Mouse (Mus musculus) left cerebral cortex, adult 2 months (tissue): ENCODE results near the gene Lmod1. TPM values are rescaled to one million over a fixed set of nuclear protein-coding genes. Genes with fewer than 3 reads are reported as not detected.

Source experiments
- DNase-seq, 2 experiments: peaks; one replicate each; pipeline ENCODE4 v3.0.0; 2021 to 2022; ENCODE audit warnings: low spot score in 2 of 2, mixed read lengths in 1 of 2; ENCODE audit errors: extremely low spot score in 1 of 2
- H3K27ac ChIP-seq: fragments of 200-600 bp; 2 replicates; pipeline ENCODE4 v1.8.1; 2022
- H3K4me3 ChIP-seq: fragments of 200-600 bp; 2 replicates; pipeline ENCODE4 v1.8.1; 2022
- CTCF ChIP-seq: fragments of 200-600 bp; IDR thresholded peaks from 2 replicates; pipeline ENCODE4 v1.8.1; 2022; ENCODE audit warnings: antibody characterized with exemption, mild to moderate bottlenecking, moderate library complexity
- intact Hi-C: fragments of 180-260 bp; cut with DNase I; formaldehyde crosslinking; loops from one replicate; pipeline ENCODE4 v1.15.1; 2025
- long read RNA-seq, 2 experiments: library from polyadenylated mRNA; stranded (forward); transcript quantifications; one replicate each; pipeline ENCODE4 v2.0.0; 2021; ENCODE audit warnings: borderline mapping rate in 2 of 2
- total RNA-seq, 2 experiments: library from RNA; stranded (reverse); gene quantifications; 2 replicates each; pipeline ENCODE4 v1.2.3; 2021

Lmod1 gene
- 1 to 10 TPM; 1.0 to 1.1 TPM for total RNA-seq
- long read RNA-seq, experiment 1, partial matches to known transcripts = 0 of 1 reads
- long read RNA-seq, experiment 1, other reads (novel, unspliced or antisense) = 0 of 1 reads
- long read RNA-seq, experiment 2, partial matches to known transcripts = 0 of 3 reads
- long read RNA-seq, experiment 2, other reads (novel, unspliced or antisense) = 1 of 3 reads

DNA sequence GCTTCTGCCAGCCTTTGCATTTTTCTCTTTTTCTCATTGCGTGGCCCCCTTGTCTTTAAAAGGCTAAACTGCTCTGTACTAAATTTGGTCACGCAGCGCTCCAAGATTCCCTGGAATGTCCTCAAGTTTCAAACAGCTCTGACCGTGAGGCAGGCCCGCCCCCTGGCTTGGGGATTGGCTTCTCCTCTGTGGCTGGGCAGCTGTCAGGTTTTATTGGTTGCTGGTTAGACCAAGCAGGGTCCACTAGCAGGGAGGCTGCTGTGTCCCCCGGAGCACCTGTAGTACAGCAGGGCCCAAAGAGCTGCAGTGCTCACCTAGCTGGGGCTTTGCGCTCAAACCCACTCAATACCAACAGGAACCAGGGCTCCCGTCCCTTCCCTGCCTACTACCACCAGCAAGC lies at the start of gene Lmod1:
Gene Lmod1 (plus strand): TSS at position 237 of the 400 bp plus-strand sequence.
- Histone ChIP-seq H3K27ac (no peak within 1 kb of the TSS), H3K4me3 (no peak within 1 kb of the TSS)
- peak in 1 of 2 experiments; percentile 16 for DNase-seq
- no peak for TF ChIP-seq CTCF
- intact Hi-C loops = no loop called here

DNA sequence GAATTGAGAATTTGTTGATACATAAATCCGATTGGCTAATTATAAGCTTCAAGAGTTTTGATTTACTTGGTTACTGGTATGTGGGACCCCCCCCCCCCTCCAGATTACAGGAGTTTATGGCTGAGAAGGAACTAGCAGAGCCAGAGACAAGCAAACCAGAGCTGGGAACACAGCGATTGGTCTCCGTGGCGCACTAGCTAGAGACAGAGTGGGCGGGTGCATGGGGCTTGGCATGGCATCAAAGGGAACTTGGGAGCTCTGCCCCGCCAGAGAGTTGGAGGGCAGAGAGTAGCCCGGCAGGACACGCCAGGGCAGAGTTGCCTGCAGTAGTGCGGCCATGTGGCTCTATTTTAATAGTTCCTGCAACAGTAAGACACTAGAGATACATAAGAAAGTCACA lies 44.0 kb upstream of the Lmod1 start:
- intact Hi-C loops = loop anchor here (2.0 kb wide), 1 partner anchor 88 kb away; no protein-coding TSS in a partner anchor
- Histone ChIP-seq H3K27ac (no peak overlapping the region), H3K4me3 (no peak overlapping the region)
- DNase-seq = peak; percentile 34 to 56
- TF ChIP-seq CTCF = no peak

DNA sequence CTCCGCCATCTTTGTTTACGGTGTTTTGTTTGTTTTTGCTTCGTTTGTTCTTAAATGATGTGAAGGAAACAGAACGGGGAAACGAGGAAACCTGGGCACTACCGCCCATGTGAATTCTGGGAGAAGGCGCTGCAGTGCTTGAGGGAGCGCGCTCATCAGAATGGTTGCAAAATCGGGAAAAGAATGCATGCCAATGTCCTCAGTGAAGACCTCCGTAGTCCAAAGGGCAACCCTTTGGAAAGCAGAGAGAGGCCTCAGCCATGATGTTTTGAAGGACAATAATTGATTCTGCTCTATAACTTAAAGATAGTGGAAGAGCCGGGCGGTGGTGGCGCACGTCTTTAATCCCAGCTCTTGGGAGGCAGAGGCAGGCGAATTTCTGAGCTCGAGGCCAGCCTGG lies 42.8 kb upstream of the Lmod1 start:
- no peak for TF ChIP-seq CTCF
- Histone ChIP-seq H3K27ac (no peak overlapping the region), H3K4me3 (no peak overlapping the region)
- no peak for DNase-seq
- intact Hi-C loops = loop anchor here (2.0 kb wide), 1 partner anchor 87 kb away; no protein-coding TSS in a partner anchor

DNA sequence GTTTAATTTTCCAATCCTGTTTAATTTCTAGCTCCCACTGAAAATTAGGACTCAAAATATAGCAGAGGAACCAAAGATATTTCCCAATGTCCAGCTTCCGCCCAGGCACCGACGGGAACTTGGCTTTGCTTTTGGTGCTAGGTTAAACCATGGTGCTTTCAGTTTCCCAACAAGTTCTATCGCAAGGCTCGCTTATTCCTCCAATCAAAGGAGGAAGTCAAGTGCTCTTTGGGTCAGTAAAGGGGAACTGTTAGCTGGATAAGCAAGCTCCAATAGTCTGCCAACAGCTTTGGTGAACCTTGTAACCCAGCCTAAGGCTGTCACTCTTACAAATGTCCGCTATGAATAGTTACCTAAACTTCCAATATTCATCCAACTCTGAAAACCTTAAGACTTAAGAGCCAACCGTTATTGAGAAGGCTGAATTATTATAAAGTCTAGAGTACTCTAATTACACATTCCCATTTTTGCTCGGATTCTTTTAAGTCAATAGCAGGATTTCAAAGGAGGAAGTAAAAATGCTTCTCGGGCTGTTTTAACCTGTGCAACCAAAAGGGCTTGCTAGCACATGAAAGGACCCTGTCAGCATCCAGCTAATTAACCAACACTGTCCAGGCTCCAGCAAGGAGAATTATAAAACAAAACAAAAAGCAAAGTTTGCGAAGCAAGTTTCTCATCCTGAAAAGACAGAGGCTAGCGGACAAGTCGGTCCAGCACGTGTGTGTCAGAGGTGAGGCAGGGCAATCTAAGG lies 41.9 kb upstream of the Lmod1 start:
- no peak for DNase-seq
- no peak for TF ChIP-seq CTCF
- H3K27ac ChIP-seq = peak overlapping the region; percentile 93
- H3K4me3 ChIP-seq = peak overlapping the region; percentile 98
- intact Hi-C loops = no loop called here

DNA sequence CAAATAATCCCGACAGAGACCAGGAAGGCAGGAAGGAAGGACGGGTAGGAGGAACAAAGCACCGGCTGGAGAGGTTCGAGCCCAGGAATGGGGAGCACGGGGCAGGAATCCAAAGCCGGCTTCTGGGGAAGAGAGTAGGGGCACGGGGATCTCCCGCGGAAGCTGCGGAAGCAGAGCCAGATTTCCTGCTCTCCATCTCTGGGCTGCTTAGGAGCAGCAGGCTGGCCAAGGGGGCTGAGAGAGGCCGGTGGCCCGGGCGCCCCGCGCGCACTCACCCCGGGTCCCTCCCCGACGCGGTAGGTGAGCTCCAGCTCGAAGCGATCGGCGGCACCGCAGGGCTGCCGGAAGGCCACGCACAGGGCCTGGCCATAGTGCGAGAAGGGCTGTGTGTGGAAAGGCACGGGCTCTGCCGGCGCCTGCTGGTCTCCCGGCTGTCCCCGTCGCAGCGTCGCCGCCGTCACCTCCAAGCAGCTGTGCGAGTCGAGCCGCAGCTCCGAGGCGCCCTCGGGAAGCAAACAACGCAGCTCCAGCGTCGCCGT lies 41.3 kb upstream of the Lmod1 start:
- peak; percentile 47 to 58 for DNase-seq
- Histone ChIP-seq H3K4me3 (peak overlapping the region; percentile 98), H3K27ac (peak overlapping the region; percentile 93)
- no peak for TF ChIP-seq CTCF
- intact Hi-C loops = no loop called here

DNA sequence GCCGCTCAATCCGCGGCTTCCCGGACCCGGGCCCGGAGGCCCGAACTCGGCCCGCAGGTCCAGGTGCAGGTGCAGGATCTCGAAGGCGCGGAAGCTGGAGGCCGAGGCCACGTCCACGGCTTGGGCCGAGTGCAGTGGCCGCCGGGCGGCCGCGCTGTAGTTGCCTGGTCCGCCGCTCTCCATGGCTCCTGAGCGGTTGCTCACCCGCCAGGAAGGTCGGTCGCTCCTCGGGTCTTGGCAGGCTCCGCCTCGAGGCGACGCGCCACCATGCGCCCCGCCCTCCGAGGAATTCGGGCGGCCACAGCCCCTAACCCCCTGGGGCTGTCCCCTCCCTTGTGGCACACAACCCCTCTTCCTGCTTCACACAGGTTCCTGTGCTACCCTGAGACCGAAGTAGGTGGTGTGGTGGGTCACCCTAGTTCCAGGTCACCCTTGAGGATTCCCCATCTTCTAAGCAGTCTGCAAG lies 40.7 kb upstream of the Lmod1 start, which contains the start of gene Rnpep:
Gene Rnpep (minus strand): TSS at position 259 of the 466 bp plus-strand sequence.
- peak; percentile 69 to 74 for DNase-seq
- Histone ChIP-seq H3K27ac (peak within 1 kb of the TSS; percentile 93), H3K4me3 (peak within 1 kb of the TSS; percentile 98)
- intact Hi-C loops = no loop called here
- no peak; the same call in 1 of the 2 replicates for TF ChIP-seq CTCF

DNA sequence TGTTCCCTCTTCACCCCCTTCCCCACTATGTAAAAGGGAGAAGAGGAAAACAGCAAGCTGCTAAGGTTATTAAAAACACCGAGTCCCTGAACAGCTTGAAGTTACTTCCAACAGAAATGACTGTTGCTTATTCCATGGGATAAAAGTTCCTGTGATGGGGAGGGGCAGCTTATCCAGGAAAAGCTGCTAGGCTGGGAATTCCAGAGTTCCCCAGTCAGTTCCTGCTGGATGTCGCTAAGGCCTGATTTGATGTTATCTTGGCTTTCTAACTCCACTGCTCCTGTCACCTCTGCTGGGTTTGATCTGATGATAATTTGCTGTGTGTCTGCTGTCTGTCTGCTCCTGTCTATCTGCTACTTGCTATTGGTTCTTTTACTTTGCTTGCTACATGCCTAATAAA lies 38.3 kb upstream of the Lmod1 start:
- no peak for DNase-seq
- TF ChIP-seq CTCF = no peak
- intact Hi-C loops = no loop called here
- no peak overlapping the region for H3K27ac ChIP-seq
- H3K4me3 ChIP-seq = no peak overlapping the region

DNA sequence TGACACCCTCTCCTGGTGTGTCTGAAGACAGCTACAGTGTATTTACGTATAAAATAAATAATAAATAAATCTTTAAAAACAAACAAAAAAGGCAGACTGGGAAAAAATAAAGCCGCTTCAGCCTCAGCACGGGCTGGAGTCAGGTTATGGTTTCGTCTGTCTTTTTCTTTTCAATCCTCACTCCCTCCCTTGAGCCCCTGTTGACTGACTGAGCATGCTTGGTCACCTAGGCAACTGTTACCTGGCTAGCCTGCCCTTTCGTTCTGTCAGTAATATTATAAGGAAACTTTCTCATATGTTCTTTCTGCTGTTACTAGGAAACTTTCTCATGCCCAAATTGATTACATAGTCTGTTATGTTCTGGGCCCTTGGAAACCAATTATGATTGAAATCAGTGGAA lies 33.7 kb upstream of the Lmod1 start:
- no peak for TF ChIP-seq CTCF
- Histone ChIP-seq H3K27ac (no peak overlapping the region), H3K4me3 (no peak overlapping the region)
- intact Hi-C loops = no loop called here
- DNase-seq = no peak

DNA sequence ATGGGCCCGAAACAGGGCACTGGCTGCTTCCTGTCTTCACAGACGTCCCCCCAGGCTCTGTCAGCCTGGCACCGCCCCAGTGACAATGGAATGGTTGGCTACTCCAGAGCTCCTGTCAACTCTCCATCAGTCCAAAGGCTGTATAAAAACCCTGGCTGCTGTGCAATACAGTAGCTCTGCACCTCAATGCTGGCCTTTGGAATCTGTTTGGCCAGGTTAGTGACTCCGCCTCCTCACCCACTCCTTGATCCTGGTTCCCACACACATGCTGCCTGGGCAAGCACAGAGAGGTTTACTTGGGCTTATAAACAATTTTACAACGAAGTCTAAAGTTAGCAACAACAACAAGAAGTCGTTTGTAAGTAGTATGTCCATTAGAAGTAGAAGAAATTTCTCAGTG lies 13.3 kb upstream of the Lmod1 start:
- no peak for DNase-seq
- intact Hi-C loops = no loop called here
- Histone ChIP-seq H3K4me3 (no peak overlapping the region), H3K27ac (no peak overlapping the region)
- no peak for TF ChIP-seq CTCF

DNA sequence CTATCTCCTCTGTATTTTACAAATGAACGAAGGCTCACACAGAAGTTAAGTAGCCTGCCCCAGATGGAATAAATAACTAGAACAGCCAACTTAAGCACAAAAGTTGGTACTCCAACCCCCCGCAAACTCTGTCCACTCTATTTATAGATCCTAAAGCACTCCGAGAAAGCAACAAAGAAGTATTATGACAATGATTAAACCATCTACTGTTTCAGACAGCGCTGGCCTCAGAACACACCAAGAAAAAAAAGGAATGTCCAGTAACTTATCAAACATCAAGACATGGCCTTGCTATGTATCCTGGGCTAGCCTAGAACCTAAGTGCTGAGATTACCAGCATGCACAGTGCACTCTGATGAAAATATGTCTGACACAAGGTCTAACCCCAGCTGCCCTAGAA lies 12.4 kb upstream of the Lmod1 start:
- intact Hi-C loops = loop anchor here (2.0 kb wide), 1 partner anchor 57 kb away; no protein-coding TSS in a partner anchor
- Histone ChIP-seq H3K4me3 (peak overlapping the region; percentile 94), H3K27ac (no peak overlapping the region)
- no peak for TF ChIP-seq CTCF
- DNase-seq = no peak

DNA sequence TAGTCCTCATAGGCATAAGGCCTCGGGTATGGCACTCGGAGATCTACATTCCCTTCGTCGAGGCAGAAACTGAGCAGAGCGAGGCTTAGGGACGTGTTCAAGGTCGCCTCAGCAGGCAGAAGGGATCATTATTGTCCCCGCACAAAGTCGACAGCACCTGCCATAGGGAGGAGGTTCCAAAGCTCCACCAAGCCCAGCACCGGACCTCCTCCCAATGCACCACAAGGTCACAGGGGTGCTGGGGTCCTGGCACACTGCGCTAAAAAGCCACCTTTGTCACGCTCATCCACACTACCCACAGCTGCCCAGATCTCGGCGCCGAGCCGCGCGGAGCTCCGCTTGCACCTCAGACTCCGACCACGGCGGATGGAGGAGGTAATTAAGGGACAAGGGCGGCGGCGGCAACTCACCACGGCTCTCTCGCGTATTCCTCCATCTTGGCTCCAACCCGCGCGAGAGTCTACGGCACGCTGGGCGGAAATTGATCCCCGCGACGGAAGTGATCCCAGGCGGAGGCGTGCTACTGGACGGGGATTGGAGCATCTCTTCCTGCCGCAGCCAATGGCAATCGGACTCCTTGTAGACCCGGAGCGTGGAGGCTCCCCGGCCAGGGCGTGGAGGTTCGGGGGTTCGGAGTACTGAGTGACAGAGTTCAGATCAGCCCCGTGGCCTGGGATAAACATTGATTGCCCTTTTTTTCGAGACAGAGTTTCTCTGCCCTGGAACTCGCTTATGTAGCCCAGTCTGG lies 11.1 kb upstream of the Lmod1 start, which contains the start of gene Timm17a:
Gene Timm17a (minus strand): TSS at position 495 of the 748 bp plus-strand sequence.
- H3K27ac ChIP-seq = peak within 1 kb of the TSS; percentile 95
- intact Hi-C loops = loop anchor here (2.0 kb wide), 1 partner anchor 55 kb away; no protein-coding TSS in a partner anchor

More for the DNA sequence above, 11.1 kb upstream of the Lmod1 start, which contains the start of gene Timm17a:
- TF ChIP-seq CTCF = no peak
- peak; percentile 92 to 93 for DNase-seq
- H3K4me3 ChIP-seq = peak within 1 kb of the TSS; percentile 94
